Mouse (Mus musculus) kidney, embryonic 15.5 days (tissue): ENCODE measurements around the gene Pskh1. TPM values are rescaled to one million over a fixed set of nuclear protein-coding genes. Genes with fewer than 3 reads are reported as not detected.
A peak's percentile ranks its signal among the peaks of the same experiment; 100 is the strongest.

ENCODE experiments used
- ATAC-seq: fragments of 200-750 bp; cut with Nextera tagmentation; replicated peaks from 2 replicates; pipeline ENCODE4 v1.8.0; 2017; ENCODE audit warnings: moderate TSS enrichment; ENCODE audit not compliant: low FRiP score
- H3K27ac ChIP-seq: fragments of 300-500 bp; sonication (generic); 2 replicates; pipeline ENCODE4 v1.5.1; 2015; ENCODE audit warnings: mild to moderate bottlenecking, inconsistent platforms
- H3K27me3 ChIP-seq: fragments of 300-500 bp; sonication (generic); 2 replicates; pipeline ENCODE4 v1.6.1; 2015; ENCODE audit warnings: inconsistent platforms
- H3K36me3 ChIP-seq: fragments of 300-500 bp; sonication (generic); 2 replicates; pipeline ENCODE4 v1.6.1; 2015; ENCODE audit warnings: inconsistent platforms
- H3K4me1 ChIP-seq: fragments of 300-500 bp; sonication (generic); 2 replicates; pipeline ENCODE4 v1.6.1; 2015; ENCODE audit warnings: inconsistent platforms
- H3K4me2 ChIP-seq: fragments of 300-500 bp; sonication (generic); 2 replicates; pipeline ENCODE4 v1.6.1; 2015; ENCODE audit warnings: moderate library complexity, mild to moderate bottlenecking, inconsistent platforms
- H3K4me3 ChIP-seq: fragments of 300-500 bp; sonication (generic); replicated peaks from 2 replicates; pipeline ENCODE4 v1.5.1; 2015; ENCODE audit warnings: mild to moderate bottlenecking, inconsistent platforms
- H3K9ac ChIP-seq: fragments of 300-500 bp; sonication (generic); 2 replicates; pipeline ENCODE4 v1.6.1; 2015; ENCODE audit warnings: mild to moderate bottlenecking, inconsistent platforms
- H3K9me3 ChIP-seq: fragments of 300-500 bp; sonication (generic); replicated peaks from 2 replicates; pipeline ENCODE4 v1.6.1; 2016; ENCODE audit warnings: inconsistent platforms
- WGBS: fragments of 180-500 bp; shearing (Covaris S2); methylation state at CpG from one replicate; pipeline ENCODE4 v1.1.7; 2015; ENCODE audit warnings: mixed read lengths; 5-methylcytosine and 5-hydroxymethylcytosine counted together
- polyA plus RNA-seq: library from polyadenylated mRNA; unstranded; fragments of >200 nt; fragmentation: Nextera tagmentation; extraction: Ambion mirVana; gene quantifications from 2 replicates; pipeline ENCODE4 v1.2.1, GENCODE M21; 2015

Gene Pskh1
- polyA plus RNA-seq, 1 experiment from 2014 or later = 41.9 TPM

- ATAC-seq = peak; percentile 99
- WGBS = under 1% methylated on average over 54 of the region's 59 CpGs
- peak within 1 kb of the TSS; percentile 95 for H3K9ac ChIP-seq
Observed at GRCm38 (mm10) chr8:105860143-105860981, 39.9 kb upstream of the Pskh1 start, which contains the start of gene Nutf2. Gene Nutf2, plus strand, starts transcription at chr8:105860580.

GRCm38 (mm10) chr8:105861951-105862350 lies 38.3 kb upstream of the Pskh1 start:
- Histone ChIP-seq H3K27me3 (no peaks in the 10 kb centered on the region), H3K27ac (peak overlapping the region; percentile 91; the same call in 1 of the 2 replicates)

More at GRCm38 (mm10) chr8:105860143-105860981, 39.9 kb upstream of the Pskh1 start, which contains the start of gene Nutf2:
- Histone ChIP-seq H3K36me3 (peaks cover 27% of the 10 kb centered on the region), H3K27ac (peak within 1 kb of the TSS; percentile 91), H3K4me2 (peak within 1 kb of the TSS; percentile 75), H3K4me1 (peaks cover 73% of the 10 kb centered on the region), H3K4me3 (peak within 1 kb of the TSS; percentile 94), H3K27me3 (no peaks in the 10 kb centered on the region), H3K9me3 (no peaks in the 10 kb centered on the region)

GRCm38 (mm10) chr8:105866364-105867029 lies 33.7 kb upstream of the Pskh1 start:
- Histone ChIP-seq H3K36me3 (peaks cover 69% of the 10 kb centered on the region), H3K4me2 (no peak overlapping the region), H3K27me3 (no peaks in the 10 kb centered on the region), H3K9me3 (no peaks in the 10 kb centered on the region), H3K27ac (no peak overlapping the region), H3K4me1 (peaks cover 24% of the 10 kb centered on the region), H3K4me3 (no peak overlapping the region), H3K9ac (no peak overlapping the region)
- 84% methylated on average over 6 of the region's 6 CpGs for WGBS
- no peak for ATAC-seq

More at GRCm38 (mm10) chr8:105861951-105862350, 38.3 kb upstream of the Pskh1 start:
- WGBS = 14% methylated on average over 1 of the region's 1 CpGs
- Histone ChIP-seq H3K4me2 (peak overlapping the region; percentile 75), H3K4me1 (peaks cover 58% of the 10 kb centered on the region), H3K9ac (peak overlapping the region; percentile 95), H3K9me3 (no peaks in the 10 kb centered on the region), H3K4me3 (peak overlapping the region; percentile 94), H3K36me3 (peaks cover 43% of the 10 kb centered on the region)
- no peak for ATAC-seq

- no peak overlapping the region for H3K27ac ChIP-seq
- H3K4me3 ChIP-seq = no peak overlapping the region
- H3K4me2 ChIP-seq = no peak overlapping the region
- H3K36me3 ChIP-seq = peaks cover 91% of the 10 kb centered on the region
- H3K4me1 ChIP-seq = no peaks in the 10 kb centered on the region
- WGBS = 85% methylated on average over 6 of the region's 6 CpGs
- H3K27me3 ChIP-seq = no peaks in the 10 kb centered on the region
- ATAC-seq = no peak
- H3K9me3 ChIP-seq = no peaks in the 10 kb centered on the region
- H3K9ac ChIP-seq = no peak overlapping the region
Observed at GRCm38 (mm10) chr8:105874301-105874700, 25.9 kb upstream of the Pskh1 start.

- H3K9me3 ChIP-seq = no peaks in the 10 kb centered on the region
- peak within 1 kb of the TSS; percentile 91 for H3K9ac ChIP-seq
- under 1% methylated on average over 45 of the region's 45 CpGs for WGBS
- ATAC-seq = peak; percentile 85
- peak within 1 kb of the TSS; percentile 94 for H3K4me3 ChIP-seq
- peak within 1 kb of the TSS; percentile 79 for H3K27ac ChIP-seq
- no peaks in the 10 kb centered on the region for H3K27me3 ChIP-seq
- H3K4me1 ChIP-seq = peaks cover 31% of the 10 kb centered on the region
- H3K4me2 ChIP-seq = peak within 1 kb of the TSS; percentile 78
- H3K36me3 ChIP-seq = peaks cover 59% of the 10 kb centered on the region
Observed at GRCm38 (mm10) chr8:105880754-105881520, 19.3 kb upstream of the Pskh1 start, which contains the start of gene Edc4. Gene Edc4, plus strand, starts transcription at chr8:105880881.

- Histone ChIP-seq H3K27me3 (no peaks in the 10 kb centered on the region), H3K36me3 (peaks cover 92% of the 10 kb centered on the region), H3K4me2 (no peak overlapping the region), H3K27ac (no peak overlapping the region), H3K9me3 (no peaks in the 10 kb centered on the region), H3K9ac (no peak overlapping the region), H3K4me1 (peaks cover 7% of the 10 kb centered on the region), H3K4me3 (no peak overlapping the region)
- 94% methylated on average over 12 of the region's 12 CpGs for WGBS
- ATAC-seq = no peak
Observed at GRCm38 (mm10) chr8:105889756-105890465, 10.3 kb upstream of the Pskh1 start.

GRCm38 (mm10) chr8:105890870-105891269 lies 9.4 kb upstream of the Pskh1 start:
- Histone ChIP-seq H3K27ac (no peak overlapping the region), H3K4me2 (no peak overlapping the region), H3K4me3 (no peak overlapping the region), H3K9me3 (no peaks in the 10 kb centered on the region), H3K9ac (no peak overlapping the region), H3K4me1 (peaks cover 7% of the 10 kb centered on the region), H3K36me3 (peaks cover 88% of the 10 kb centered on the region), H3K27me3 (no peaks in the 10 kb centered on the region)
- no peak for ATAC-seq
- WGBS = 75% methylated on average over 6 of the region's 6 CpGs

- Histone ChIP-seq H3K4me2 (no peak overlapping the region), H3K27me3 (no peaks in the 10 kb centered on the region), H3K9me3 (no peaks in the 10 kb centered on the region), H3K4me3 (no peak overlapping the region), H3K9ac (no peak overlapping the region), H3K4me1 (peaks cover 7% of the 10 kb centered on the region), H3K36me3 (peaks cover 73% of the 10 kb centered on the region), H3K27ac (no peak overlapping the region)
- WGBS = 85% methylated on average over 6 of the region's 6 CpGs
- no peak for ATAC-seq
Observed at GRCm38 (mm10) chr8:105892432-105892831, 7.8 kb upstream of the Pskh1 start.

- peaks cover 64% of the 10 kb centered on the region for H3K36me3 ChIP-seq
- WGBS = 9% methylated on average over 11 of the region's 11 CpGs
Observed at GRCm38 (mm10) chr8:105893339-105893738, 6.9 kb upstream of the Pskh1 start, which contains the start of gene Nrn1l. Gene Nrn1l, plus strand, starts transcription at chr8:105893567.

GRCm38 (mm10) chr8:105897801-105898480 lies 2.3 kb upstream of the Pskh1 start:
- Histone ChIP-seq H3K36me3 (peaks cover 18% of the 10 kb centered on the region), H3K4me3 (no peak overlapping the region), H3K27ac (no peak overlapping the region), H3K4me2 (no peak overlapping the region), H3K9me3 (no peaks in the 10 kb centered on the region), H3K4me1 (peaks cover 19% of the 10 kb centered on the region), H3K27me3 (no peaks in the 10 kb centered on the region), H3K9ac (no peak overlapping the region)
- 87% methylated on average over 9 of the region's 9 CpGs for WGBS
- no peak for ATAC-seq

More at GRCm38 (mm10) chr8:105893339-105893738, 6.9 kb upstream of the Pskh1 start, which contains the start of gene Nrn1l:
- Histone ChIP-seq H3K27ac (no peak within 1 kb of the TSS), H3K4me1 (peaks cover 7% of the 10 kb centered on the region), H3K9ac (no peak within 1 kb of the TSS), H3K4me3 (no peak within 1 kb of the TSS), H3K27me3 (no peaks in the 10 kb centered on the region), H3K4me2 (peak within 1 kb of the TSS; percentile 37; the same call in 1 of the 2 replicates), H3K9me3 (no peaks in the 10 kb centered on the region)
- peak; percentile 95 for ATAC-seq
